Mouse (Mus musculus) left cerebral cortex, adult 8-10 months (tissue): ENCODE measurements around the gene Dcaf15. TPM values are rescaled to one million over a fixed set of nuclear protein-coding genes. Genes with fewer than 3 reads are reported as not detected.

ENCODE experiments used
- DNase-seq, 2 experiments: peaks; one replicate each; pipeline ENCODE4 v3.0.0; 2022; ENCODE audit warnings: low spot score in 2 of 2
- microRNA-seq, 2 experiments: library from miRNA; unstranded; fragments of <30 nt; microRNA quantifications; one replicate each; pipeline ENCODE4 v1.2.0; 2022
- total RNA-seq, 4 experiments: library from RNA; stranded (reverse); gene quantifications; 2 replicates each; pipeline ENCODE4 v1.2.4; 2022

Gene Dcaf15
- total RNA-seq, 4 experiments from 2014 or later: 17.0 to 19.8 (median 18.5) TPM

DNA sequence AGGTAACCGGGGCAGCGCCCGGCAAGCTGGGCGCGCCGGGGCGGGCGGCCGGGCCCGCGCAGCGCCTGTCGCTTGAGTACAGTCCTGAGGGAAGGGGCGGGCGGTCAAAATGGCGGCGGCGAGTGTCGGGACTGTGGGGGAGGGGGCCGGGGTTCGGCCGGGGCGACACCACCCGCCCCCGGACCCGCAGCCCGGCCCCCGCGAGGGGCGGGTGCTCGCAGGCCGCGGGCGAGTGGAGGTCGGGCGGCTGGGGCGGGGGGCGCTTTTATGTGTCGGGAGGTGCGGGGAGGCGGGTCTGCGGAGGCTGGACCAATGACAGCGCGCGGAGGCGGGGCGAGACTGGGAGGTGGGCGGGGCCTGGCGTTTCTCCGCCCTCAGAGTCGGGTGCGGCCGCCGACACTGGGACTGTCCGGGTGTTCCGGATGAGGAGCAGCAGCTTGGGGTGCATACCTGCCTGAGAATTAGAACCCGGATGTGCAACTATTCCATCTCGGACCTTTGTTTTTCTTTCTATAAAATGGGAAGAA is 37.5 kb downstream of the Dcaf15 start:
- peak; percentile 89 to 94 for DNase-seq

DNA sequence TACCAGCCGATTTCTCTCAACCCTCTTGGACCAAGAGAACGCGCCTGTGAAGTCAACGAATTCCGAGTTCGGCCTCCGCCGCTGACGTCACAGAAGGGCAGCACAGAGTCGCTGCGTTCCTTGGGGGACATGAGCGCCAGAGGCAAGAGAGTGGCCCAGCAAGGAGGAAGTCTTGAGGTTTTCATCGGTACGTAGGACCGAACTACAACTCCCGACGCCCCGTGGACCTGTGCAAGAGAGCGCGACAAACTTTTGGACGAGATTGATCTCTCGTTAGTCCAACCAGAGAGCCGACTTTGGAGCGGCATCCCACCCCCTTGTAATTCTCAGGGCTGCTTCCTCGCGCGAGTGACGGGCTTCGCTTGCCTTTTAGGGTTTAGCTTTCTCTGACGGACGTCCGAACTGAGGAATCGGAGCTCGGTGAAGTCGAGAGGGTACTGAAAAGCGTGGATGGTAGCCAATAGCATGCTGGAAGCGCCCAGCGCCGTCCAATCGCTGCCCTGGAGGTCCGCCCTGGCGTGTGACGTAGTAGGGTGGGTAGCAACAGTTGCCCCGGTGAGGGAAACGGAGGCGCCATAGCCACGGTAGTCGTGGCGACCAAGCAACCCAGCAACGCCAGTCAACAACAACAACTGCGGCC is 38.2 kb downstream of the Dcaf15 start, which contains the start of gene Rfx1:
Gene Rfx1 (plus strand): TSS at position 544 of the 640 bp plus-strand sequence.
- DNase-seq: peak; percentile 98 to 100

- DNase-seq: no peak
These were observed 39.0 kb downstream of the Dcaf15 start for GRCm38 (mm10) chr8:84065457-84066072.

GRCm38 (mm10) chr8:84065037-84065436 is 39.5 kb downstream of the Dcaf15 start, which contains the start of gene Gm10643:
Gene Gm10643 (minus strand): TSS chr8:84065137.
- no peak for DNase-seq

DNA sequence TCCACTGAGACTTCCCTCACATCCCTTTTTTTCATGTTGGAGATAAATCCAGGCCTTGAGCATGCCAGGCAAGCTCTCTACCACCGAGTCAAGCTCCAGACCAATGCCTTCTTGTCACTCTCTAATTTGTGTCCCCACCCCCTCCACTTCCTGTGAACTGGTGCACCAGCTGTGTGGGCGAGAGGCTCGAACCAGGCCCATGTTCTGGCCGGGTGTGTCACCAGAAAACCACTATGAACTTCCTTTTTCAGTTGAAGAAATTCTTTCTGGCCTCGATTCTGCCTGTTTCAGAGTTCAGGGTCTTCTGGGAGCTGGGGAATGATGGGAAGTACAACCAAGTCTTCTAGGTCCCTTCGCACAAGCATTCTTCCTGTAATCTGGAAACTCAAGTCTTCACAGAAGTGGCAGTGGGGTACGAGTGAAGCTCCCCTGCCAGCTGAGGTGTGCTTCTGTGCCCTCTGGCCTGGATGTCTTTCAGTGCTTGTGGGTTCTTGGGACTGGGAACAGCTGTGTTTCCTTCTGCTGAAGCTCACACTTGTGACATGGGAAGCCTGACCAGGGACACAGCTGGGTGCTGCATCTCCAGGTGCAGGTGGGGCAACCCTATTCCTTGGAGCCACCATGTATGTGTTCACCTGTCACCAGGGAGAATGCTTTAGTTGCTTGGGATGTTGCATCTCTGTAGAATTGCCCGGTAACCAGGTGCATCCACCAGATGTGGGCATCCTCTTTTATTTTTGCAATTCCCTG is 40.5 kb downstream of the Dcaf15 start:
- DNase-seq: no peak

DNA sequence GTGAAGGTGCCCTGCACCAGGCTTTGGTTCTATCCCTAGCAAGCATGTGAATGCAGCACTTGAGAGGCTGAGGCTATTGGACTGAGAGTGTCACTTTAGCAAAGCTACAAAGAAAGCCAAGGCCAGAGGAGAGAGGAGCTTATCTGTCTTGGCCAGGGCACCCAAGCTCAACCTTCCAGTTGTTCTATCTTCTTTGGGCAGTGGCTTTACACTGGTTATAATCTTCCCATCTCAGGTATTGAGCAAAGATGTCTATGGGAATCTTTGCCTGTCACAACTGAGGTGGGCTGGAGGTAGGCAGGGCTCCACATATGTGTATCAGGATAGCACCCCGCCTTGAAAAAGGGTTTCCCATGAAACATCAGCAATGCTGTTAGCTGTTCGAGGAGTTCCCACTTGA is 44.3 kb downstream of the Dcaf15 start:
- no peak for DNase-seq

GRCm38 (mm10) chr8:84059226-84059625 is 45.3 kb downstream of the Dcaf15 start:
- no peak for DNase-seq

- DNase-seq: no peak
These were observed 46.7 kb downstream of the Dcaf15 start for GRCm38 (mm10) chr8:84057827-84058226.

GRCm38 (mm10) chr8:84053229-84053628 is 51.3 kb downstream of the Dcaf15 start:
- no peak for DNase-seq

GRCm38 (mm10) chr8:84052746-84053145 is 51.8 kb downstream of the Dcaf15 start:
- no peak for DNase-seq

DNA sequence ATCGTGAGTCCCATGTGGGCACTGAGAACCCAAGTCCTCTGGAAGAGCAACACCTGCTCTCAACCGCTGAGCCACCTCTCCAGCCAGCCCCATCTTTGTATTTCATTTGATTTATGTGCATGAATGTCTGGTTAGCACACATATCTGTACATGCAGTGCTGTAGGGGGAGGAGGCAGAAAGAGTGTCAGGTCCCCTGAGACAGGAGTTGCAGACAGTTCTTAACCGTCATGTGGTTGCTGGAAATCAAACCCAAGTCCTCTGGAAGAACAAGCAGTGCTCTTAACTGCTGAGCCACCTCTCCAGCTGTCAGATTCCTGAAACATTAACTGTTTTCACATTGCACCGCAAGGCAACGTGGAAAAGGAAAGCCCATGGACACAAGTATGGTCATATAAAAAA is 56.4 kb downstream of the Dcaf15 start:
- DNase-seq: no peak

Small RNA genes within 50 kb of the gene (microRNA-seq; reads per million reads assigned to microRNA genes)
- 0 reads per million in 2 experiments for gene Mir709

Other genes starting within 250 kb of the Dcaf15 start
- gene Adgrl1, start 204.7 kb downstream of the Dcaf15 start, total RNA-seq: 100 to 1,000 TPM; 330 to 370 (median 359) TPM
- under 1 TPM; 0.26 to 0.76 (median 0.34) TPM for gene Gm10644, start 149.6 kb downstream of the Dcaf15 start, total RNA-seq
- 1 to 10 TPM in 3 of 4 experiments, under 1 TPM in 1; 0.83 to 1.1 (median 1.0) TPM for gene Asf1b, start 149.3 kb downstream of the Dcaf15 start, total RNA-seq
- gene Prkaca, start 131.8 kb downstream of the Dcaf15 start, total RNA-seq: 100 to 1,000 TPM; 247 to 270 (median 264) TPM
- gene Samd1, start 107.1 kb downstream of the Dcaf15 start, total RNA-seq: 10 to 100 TPM; 43.5 to 53.7 (median 46.3) TPM
- under 1 TPM; 0.34 to 0.77 (median 0.48) TPM for gene 1700067K01Rik, start 103.3 kb downstream of the Dcaf15 start, total RNA-seq
- 1 to 10 TPM in 3 of 4 experiments, under 1 TPM in 1; 0.37 to 2.6 (median 1.5) TPM for gene 2210011C24Rik, start 92.6 kb downstream of the Dcaf15 start, total RNA-seq
- gene Palm3, start 83.3 kb downstream of the Dcaf15 start, total RNA-seq: 1 to 10 TPM; 1.5 to 4.5 (median 2.3) TPM
- under 1 TPM; 0.36 to 0.57 (median 0.47) TPM for gene Il27ra, start 62.2 kb downstream of the Dcaf15 start, total RNA-seq
- not detected for gene Rln3, start 59.8 kb downstream of the Dcaf15 start, total RNA-seq
- gene Gm10643, start 39.6 kb downstream of the Dcaf15 start, total RNA-seq: 1 to 10 TPM; 4.1 to 4.6 (median 4.5) TPM
- 10 to 100 TPM; 19.5 to 26.3 (median 24.3) TPM for gene Rfx1, start 37.9 kb downstream of the Dcaf15 start, total RNA-seq
- not detected for gene Podnl1, start 21.2 kb upstream of the Dcaf15 start, total RNA-seq
- gene Cc2d1a, start 43.2 kb upstream of the Dcaf15 start, total RNA-seq: 10 to 100 TPM; 44.3 to 52.9 (median 47.4) TPM
- 1 to 10 TPM; 2.8 to 3.2 (median 3.1) TPM for gene 4930432K21Rik, start 43.3 kb upstream of the Dcaf15 start, total RNA-seq
- 1 to 10 TPM; 2.8 to 3.8 (median 3.2) TPM for gene Nanos3, start 80.4 kb upstream of the Dcaf15 start, total RNA-seq
- 10 to 100 TPM; 12.9 to 13.8 (median 13.3) TPM for gene Zswim4, start 132.3 kb upstream of the Dcaf15 start, total RNA-seq
- 100 to 1,000 TPM in 2 of 4 experiments, 10 to 100 TPM in 2; 97.1 to 133 (median 108) TPM for gene D8Ertd738e, start 145.0 kb upstream of the Dcaf15 start, total RNA-seq
- gene Mri1, start 152.6 kb upstream of the Dcaf15 start, total RNA-seq: 10 to 100 TPM; 14.3 to 18.7 (median 16.2) TPM
- 10 to 100 TPM; 24.6 to 29.7 (median 27.8) TPM for gene Ccdc130, start 165.6 kb upstream of the Dcaf15 start, total RNA-seq